Mouse (Mus musculus) retina, postnatal 7 days (tissue): ENCODE measurements at regions not wholly inside any gene's neighbourhood (a gene's known extent, or its start where the extent isn't known, plus 50 kb on each side); places are given as distances from the start of the nearest gene placed in this dataset.

Experiments
- DNase-seq: peaks from one replicate; pipeline ENCODE4 v3.0.0-alpha.2; 2012; ENCODE audit warnings: low read depth, low spot score

GRCm38 (mm10) chr3:40458490-40458889 is 72.6 kb upstream of the Intu start:
- no peak for DNase-seq

GRCm38 (mm10) chr3:40463446-40463845 is 67.6 kb upstream of the Intu start:
- DNase-seq = no peak

GRCm38 (mm10) chr3:40470101-40470500 is 61.0 kb upstream of the Intu start:
- no peak for DNase-seq

- DNase-seq = no peak
Observed at GRCm38 (mm10) chr3:40472766-40473165, 58.3 kb upstream of the Intu start.

- DNase-seq = no peak
Observed at GRCm38 (mm10) chr3:40480258-40480951, 50.7 kb upstream of the Intu start.
